Mouse (Mus musculus) adrenal gland, adult 18-20 months (tissue): ENCODE data around the gene Hoxa4. TPM values are rescaled to one million over a fixed set of nuclear protein-coding genes. Genes with fewer than 3 reads are reported as not detected.

ENCODE experiments used
- DNase-seq, 2 experiments: peaks; one replicate each; pipeline ENCODE4 v3.0.0; 2021 to 2022; ENCODE audit warnings: low spot score in 2 of 2
- total RNA-seq, 2 experiments: library from RNA; stranded (reverse); gene quantifications; 1 replicate in 1 of 2; 2 replicates in 1 of 2; pipeline ENCODE4 v1.2.3; 2021

Gene Hoxa4
- total RNA-seq, 2 experiments from 2014 or later = 1.8 to 3.1 TPM

GRCm38 (mm10) chr6:52229558-52230416, 38.2 kb upstream of the Hoxa4 start:
- no peak for DNase-seq

GRCm38 (mm10) chr6:52228475-52229465, 37.2 kb upstream of the Hoxa4 start:
- no peak for DNase-seq

- no peak for DNase-seq
Observed at GRCm38 (mm10) chr6:52227470-52228222, 36.1 kb upstream of the Hoxa4 start.

GRCm38 (mm10) chr6:52226569-52227257, 35.2 kb upstream of the Hoxa4 start:
- DNase-seq = no peak

- DNase-seq = no peak
Observed at GRCm38 (mm10) chr6:52225612-52226568, 34.3 kb upstream of the Hoxa4 start.

GRCm38 (mm10) chr6:52224895-52225611, 33.5 kb upstream of the Hoxa4 start:
- DNase-seq = no peak

- DNase-seq = no peak
Observed at GRCm38 (mm10) chr6:52223939-52224760, 32.6 kb upstream of the Hoxa4 start.

GRCm38 (mm10) chr6:52222729-52223128, 31.2 kb upstream of the Hoxa4 start:
- DNase-seq = no peak

GRCm38 (mm10) chr6:52221993-52222685, 30.6 kb upstream of the Hoxa4 start:
- DNase-seq = no peak

- DNase-seq = peak; percentile 91 to 93
Observed at GRCm38 (mm10) chr6:52221337-52221992, 29.9 kb upstream of the Hoxa4 start, which contains the start of gene Hoxa7. Hoxa7 (minus strand) TSS chr6:52221854.

GRCm38 (mm10) chr6:52220865-52221310, 29.3 kb upstream of the Hoxa4 start:
- no peak for DNase-seq

- peak in 1 of 2 experiments; percentile 23 for DNase-seq
Observed at GRCm38 (mm10) chr6:52220003-52220864, 28.7 kb upstream of the Hoxa4 start.

GRCm38 (mm10) chr6:52219234-52219942, 27.8 kb upstream of the Hoxa4 start:
- DNase-seq = peak in 1 of 2 experiments; percentile 17

GRCm38 (mm10) chr6:52218643-52219215, 27.2 kb upstream of the Hoxa4 start:
- peak in 1 of 2 experiments; percentile 17 for DNase-seq
